Mouse (Mus musculus) spleen, adult 2 months (tissue): ENCODE data around the gene Gm5294.

Experiments
- CTCF ChIP-seq: fragments of 200-500 bp; IDR thresholded peaks from 2 replicates; pipeline ENCODE4 v1.5.1; 2011; ENCODE audit warnings: mild to moderate bottlenecking, inconsistent platforms; ENCODE audit not compliant: insufficient read depth, insufficient read length, insufficient replicate concordance; ENCODE audit errors: extremely low read depth
- POLR2A ChIP-seq: fragments of 200-500 bp; IDR thresholded peaks from 2 replicates; pipeline ENCODE4 v1.6.1; 2011; ENCODE audit warnings: low read depth, low read length, inconsistent platforms

DNA sequence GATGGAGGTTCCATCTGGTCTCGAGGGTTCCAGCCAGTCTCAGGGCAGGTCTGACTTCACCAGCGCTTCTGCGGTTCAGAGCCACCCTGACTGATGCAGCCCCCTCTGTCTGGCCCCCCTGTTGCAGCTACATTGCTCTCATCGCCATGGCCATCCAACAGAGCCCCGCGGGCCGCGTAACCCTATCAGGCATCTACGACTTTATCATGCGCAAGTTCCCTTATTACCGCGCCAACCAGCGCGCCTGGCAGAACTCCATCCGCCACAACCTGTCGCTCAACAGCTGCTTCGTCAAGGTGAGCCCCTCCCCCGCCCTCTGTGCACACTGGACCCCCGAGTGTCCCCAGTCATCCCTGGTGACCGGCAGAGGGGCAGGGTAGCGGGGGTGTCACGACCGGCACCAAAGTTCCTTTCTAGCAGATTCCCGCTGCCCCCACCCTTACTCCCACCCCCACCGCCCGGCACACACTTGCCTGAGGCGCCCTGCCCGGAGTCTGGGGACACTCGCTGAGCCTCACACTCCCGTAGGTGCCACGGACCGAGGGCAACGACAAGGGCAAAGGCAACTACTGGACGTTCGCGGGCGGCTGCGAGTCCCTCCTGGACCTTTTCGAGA lies 945 bp downstream of the Gm5294 start:
- TF ChIP-seq CTCF (no peak), POLR2A (no peak)
